Mouse (Mus musculus) adrenal gland, postnatal 14 days (tissue): Measurements from ENCODE around the gene Zfp354b. TPM values are rescaled to one million over a fixed set of nuclear protein-coding genes. Genes with fewer than 3 reads are reported as not detected.

ENCODE experiments used
- DNase-seq: peaks from one replicate; pipeline ENCODE4 v3.0.0; 2021; ENCODE audit warnings: mixed read lengths
- total RNA-seq: library from RNA; stranded (reverse); gene quantifications from 2 replicates; pipeline ENCODE4 v1.2.3, GENCODE M21; 2021

Zfp354b gene
- total RNA-seq, 1 experiment from 2014 or later = 2.9 TPM

- peak; percentile 79 for DNase-seq
Measured at GRCm38 (mm10) chr11:50886231-50886932, 45.1 kb downstream of the Zfp354b start.

DNA sequence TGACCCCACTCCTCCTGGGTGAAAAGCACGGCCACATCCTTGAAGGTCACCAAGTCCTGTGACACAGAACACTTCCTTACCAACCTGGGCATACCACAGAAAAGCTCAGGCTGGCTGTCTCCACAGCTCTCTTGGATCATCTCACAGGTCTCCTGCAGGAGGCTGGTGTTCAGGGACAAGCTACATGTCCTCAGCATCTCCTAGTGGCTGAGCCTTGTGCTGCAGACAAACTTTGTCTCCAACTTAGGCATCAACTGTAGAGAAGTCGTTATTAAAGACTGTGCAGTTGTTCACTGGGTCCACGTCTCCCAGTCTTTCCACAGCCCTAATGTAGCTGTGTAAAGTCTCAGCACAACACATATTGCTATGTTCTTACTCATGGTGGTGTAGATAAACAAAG is 47.7 kb downstream of the Zfp354b start:
- no peak for DNase-seq

DNA sequence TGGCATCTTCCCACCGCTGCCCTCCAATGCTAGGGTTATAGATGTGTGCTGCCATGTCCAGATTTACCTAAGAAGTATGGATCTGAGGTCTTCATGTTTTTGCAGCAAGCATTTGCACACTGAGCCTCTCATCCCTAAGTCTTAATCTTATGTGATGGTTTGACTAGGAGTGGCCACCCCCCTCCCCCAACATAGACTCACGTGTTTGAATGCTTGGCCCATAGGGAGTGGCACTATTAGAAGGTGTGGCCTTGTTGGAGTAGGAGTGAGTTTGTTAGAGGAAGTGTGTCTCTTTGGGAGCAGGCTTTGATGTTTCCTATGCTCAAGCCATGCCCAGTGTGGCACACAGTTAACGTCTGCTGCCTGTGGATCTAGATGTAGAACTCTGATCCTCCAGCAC is 52.8 kb downstream of the Zfp354b start:
- no peak for DNase-seq

Other genes with a start within 250 kb of the Zfp354b start
- gene Zfp354c, start 103.9 kb downstream of the Zfp354b start, total RNA-seq = 5.2 and 9.8 TPM in 2 replicates
- gene Zfp879, start 90.1 kb downstream of the Zfp354b start, total RNA-seq = 0.79 and 0.82 TPM in 2 replicates
- gene Grm6, start 80.9 kb downstream of the Zfp354b start, total RNA-seq = 0.07 and 1.1 TPM in 2 replicates
- 2.5 and 3.0 TPM in 2 replicates for gene Zfp454, start 44.0 kb downstream of the Zfp354b start, total RNA-seq
- gene Zfp2, start 15.5 kb downstream of the Zfp354b start, total RNA-seq = 5.0 and 6.0 TPM in 2 replicates
- not detected in 2 replicates for gene 4933414I15Rik, start 12.1 kb upstream of the Zfp354b start, total RNA-seq
- not detected in 2 replicates for gene Prop1, start 22.1 kb upstream of the Zfp354b start, total RNA-seq
- gene Olfr1378, start 34.9 kb upstream of the Zfp354b start, total RNA-seq = not detected in 2 replicates
- not detected in 2 replicates for gene Olfr1377, start 50.3 kb upstream of the Zfp354b start, total RNA-seq
- not detected in 2 replicates for gene Olfr51, start 72.0 kb upstream of the Zfp354b start, total RNA-seq
- 0.38 and 0.48 TPM in 2 replicates for gene Olfr54, start 82.6 kb upstream of the Zfp354b start, total RNA-seq
- gene Olfr1375, start 116.5 kb upstream of the Zfp354b start, total RNA-seq = not detected in 2 replicates
- 6.2 and 8.6 TPM in 2 replicates for gene Zfp354a, start 127.6 kb upstream of the Zfp354b start, total RNA-seq